Mouse (Mus musculus) monocyte, adult 5-6 weeks (primary cell): ENCODE results near the gene Cenpc1. TPM values are rescaled to one million over a fixed set of nuclear protein-coding genes. Genes with fewer than 3 reads are reported as not detected.

Source experiments
- ATAC-seq: fragments of 153-309, 156-312 bp; replicated peaks from 2 replicates; pipeline ENCODE4 v1.8.0; 2017; ENCODE audit warnings: mild to moderate bottlenecking; ENCODE audit not compliant: low TSS enrichment, insufficient number of reproducible peaks, severe bottlenecking, poor library complexity, low FRiP score
- total RNA-seq: library from RNA; stranded (forward); fragments of 200-1000, 200-491, 200-594 nt; gene quantifications from 3 replicates; pipeline ENCODE4 v1.2.3, GENCODE M21; 2017

Gene Cenpc1
- total RNA-seq = 17.4 to 34.1 TPM (median 19.4 TPM) in 3 replicates

- peak; percentile 94 for ATAC-seq
Observed at GRCm38 (mm10) chr5:86065101-86065875, at the start of gene Cenpc1. Gene Cenpc1, minus strand, starts transcription at chr5:86065583.

- no peak for ATAC-seq
Observed at GRCm38 (mm10) chr5:86113997-86114396, 48.6 kb upstream of the Cenpc1 start.

GRCm38 (mm10) chr5:86113037-86113436 lies 47.7 kb upstream of the Cenpc1 start:
- no peak for ATAC-seq

- ATAC-seq = no peak
Observed at GRCm38 (mm10) chr5:86111074-86111473, 45.7 kb upstream of the Cenpc1 start.

GRCm38 (mm10) chr5:86106610-86107009 lies 41.2 kb upstream of the Cenpc1 start:
- ATAC-seq = no peak

GRCm38 (mm10) chr5:86102176-86102575 lies 36.8 kb upstream of the Cenpc1 start:
- no peak for ATAC-seq

GRCm38 (mm10) chr5:86100621-86101020 lies 35.2 kb upstream of the Cenpc1 start:
- ATAC-seq = peak; percentile 36; the same call in 1 of the 2 replicates

- no peak for ATAC-seq
Observed at GRCm38 (mm10) chr5:86098988-86099387, 33.6 kb upstream of the Cenpc1 start.

GRCm38 (mm10) chr5:86094754-86095153 lies 29.4 kb upstream of the Cenpc1 start:
- no peak for ATAC-seq

GRCm38 (mm10) chr5:86086751-86087150 lies 21.4 kb upstream of the Cenpc1 start:
- ATAC-seq = peak; percentile 82

GRCm38 (mm10) chr5:86084979-86085378 lies 19.6 kb upstream of the Cenpc1 start:
- peak; percentile 90 for ATAC-seq

GRCm38 (mm10) chr5:86083987-86084386 lies 18.6 kb upstream of the Cenpc1 start:
- ATAC-seq = no peak

GRCm38 (mm10) chr5:86078720-86079334 lies 13.4 kb upstream of the Cenpc1 start:
- peak; percentile 89 for ATAC-seq

- no peak for ATAC-seq
Observed at GRCm38 (mm10) chr5:86072756-86073386, 7.5 kb upstream of the Cenpc1 start.

GRCm38 (mm10) chr5:86071538-86071937 lies 6.2 kb upstream of the Cenpc1 start, which contains the start of gene Stap1:
Gene Stap1, plus strand, starts transcription at chr5:86071746.
- ATAC-seq = peak; percentile 67

GRCm38 (mm10) chr5:86069121-86069520 lies 3.7 kb upstream of the Cenpc1 start:
- no peak for ATAC-seq

- no peak for ATAC-seq
Observed at GRCm38 (mm10) chr5:86068451-86068850, 3.1 kb upstream of the Cenpc1 start.

- peak; percentile 62 for ATAC-seq
Observed at GRCm38 (mm10) chr5:86066551-86066929, 1.2 kb upstream of the Cenpc1 start.

- no peak for ATAC-seq
Observed at GRCm38 (mm10) chr5:86065876-86066550, 630 bp upstream of the Cenpc1 start.
